Mouse (Mus musculus): Measurements from ENCODE around the gene Cacnb1.

Gene Cacnb1

DNA sequence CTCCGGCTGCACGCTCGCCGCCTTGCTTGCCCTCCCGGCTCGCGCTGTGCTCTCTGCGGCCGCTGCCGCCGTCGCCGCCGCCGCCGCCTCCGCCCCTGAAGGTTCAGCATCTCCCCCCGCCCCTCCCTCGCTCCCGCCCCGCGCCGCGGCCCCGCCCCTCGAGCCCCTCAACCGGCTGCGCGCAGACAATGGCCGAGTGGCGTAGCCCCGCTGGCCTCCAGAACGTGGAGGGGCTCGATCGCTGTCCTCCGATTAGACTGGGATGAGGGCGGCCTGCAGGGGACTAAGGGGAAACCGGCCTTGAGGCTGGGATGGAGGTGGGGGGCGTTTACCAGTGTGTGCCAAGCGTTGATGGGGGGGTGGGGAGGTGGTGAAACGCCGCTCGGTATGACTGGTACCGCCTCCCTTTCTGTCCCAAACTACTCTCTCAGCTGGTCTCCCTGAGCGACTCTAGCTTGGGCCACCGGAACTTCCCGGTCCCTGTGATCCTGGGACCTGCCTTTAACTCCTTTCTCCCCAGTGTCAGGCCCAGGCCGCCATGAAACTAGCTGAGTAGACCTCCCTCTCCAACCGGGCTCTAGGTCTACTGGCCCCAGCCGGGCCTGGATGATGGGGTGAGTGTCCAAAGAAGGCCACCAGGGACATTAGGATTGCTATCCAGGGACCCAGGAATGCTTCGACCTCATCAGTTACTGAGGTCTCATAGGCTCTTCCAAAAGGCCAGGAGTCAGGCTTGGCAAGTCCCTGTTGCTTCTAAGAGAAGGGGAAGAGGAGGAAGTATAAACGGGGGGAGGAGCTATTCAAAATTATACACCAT is at the start of gene Cacnb1:
Gene Cacnb1 (minus strand): TSS at position 480 of the 817 bp plus-strand sequence.
- TF ChIP-seq GATA4 (IDR thresholded peaks at IDR 0.05; ENCODE audit: insufficient replicate concordance, low read length): no peak

DNA sequence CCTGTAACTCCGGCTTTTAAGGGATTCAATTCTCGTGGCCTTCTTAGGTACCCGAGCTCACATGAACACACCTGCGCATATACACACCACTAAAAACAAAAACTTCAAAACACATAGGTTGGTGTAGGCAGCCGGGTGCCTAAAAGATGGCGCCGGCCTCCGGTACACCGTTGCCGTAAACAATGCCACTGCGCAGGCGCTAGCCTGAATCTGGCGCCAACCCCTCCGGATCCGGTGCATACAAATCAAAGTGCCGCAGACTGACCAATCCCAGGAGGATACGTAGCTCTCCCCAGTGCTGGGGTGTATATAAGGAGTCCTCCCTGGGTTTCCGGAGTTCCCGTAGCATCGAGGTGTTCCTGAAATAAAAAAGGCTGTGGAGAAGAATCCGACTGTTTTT is 44.4 kb upstream of the Cacnb1 start:
- no peak for TF ChIP-seq GATA4 (IDR thresholded peaks at IDR 0.05; ENCODE audit: insufficient replicate concordance, low read length)

DNA sequence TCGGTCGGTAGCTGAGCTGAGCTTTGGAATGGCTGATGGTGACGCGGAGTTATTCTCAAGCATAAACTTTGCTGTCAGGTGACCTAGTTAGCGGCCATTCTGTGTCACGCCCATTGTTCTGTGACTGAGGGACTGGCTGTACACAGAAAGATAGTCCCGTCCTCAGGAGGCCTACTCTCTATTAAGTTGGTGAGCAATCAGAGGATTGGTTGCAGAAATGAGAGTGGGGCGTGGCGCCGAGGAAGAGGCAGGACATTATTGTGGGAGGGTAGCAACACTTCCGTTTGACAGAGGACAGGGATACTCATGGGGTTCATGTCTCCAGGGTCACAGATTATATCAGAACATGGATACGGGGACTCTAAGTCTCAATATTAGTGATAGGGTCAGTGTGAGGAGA is 43.4 kb upstream of the Cacnb1 start:
- no peak for TF ChIP-seq GATA4 (IDR thresholded peaks at IDR 0.05; ENCODE audit: insufficient replicate concordance, low read length)

DNA sequence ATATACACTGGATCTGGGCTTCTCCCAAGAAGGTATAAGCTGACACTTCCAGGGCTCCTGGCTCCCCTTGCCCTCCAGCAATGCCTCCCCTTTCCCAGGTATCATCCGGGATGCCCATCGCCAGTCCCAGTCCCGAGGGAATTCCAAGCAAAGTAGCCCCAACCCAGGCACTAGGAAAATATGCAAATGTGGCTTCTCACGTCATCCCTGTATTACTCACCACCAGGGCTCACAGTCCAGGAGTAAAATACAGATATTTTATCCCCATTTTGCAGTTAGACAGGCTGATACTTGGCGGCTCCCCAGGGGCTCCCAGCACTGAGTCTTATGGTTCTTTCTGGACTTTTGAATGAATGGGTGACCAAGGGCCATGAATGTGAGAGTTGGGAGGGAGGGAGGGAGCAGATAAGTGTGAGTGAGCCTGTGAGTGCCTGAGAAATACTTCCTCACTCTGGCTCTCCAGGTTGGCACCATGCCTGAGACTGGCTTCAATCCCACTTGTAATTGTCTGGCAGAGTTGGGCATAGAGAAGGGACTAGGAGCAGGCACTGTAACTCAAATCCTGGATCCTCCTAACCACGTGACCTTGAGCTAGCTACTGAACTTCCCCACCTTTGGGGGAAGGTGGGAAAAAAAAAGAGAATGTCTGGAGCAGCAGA is 39.2 kb upstream of the Cacnb1 start:
- no peak for TF ChIP-seq GATA4 (IDR thresholded peaks at IDR 0.05; ENCODE audit: insufficient replicate concordance, low read length)

DNA sequence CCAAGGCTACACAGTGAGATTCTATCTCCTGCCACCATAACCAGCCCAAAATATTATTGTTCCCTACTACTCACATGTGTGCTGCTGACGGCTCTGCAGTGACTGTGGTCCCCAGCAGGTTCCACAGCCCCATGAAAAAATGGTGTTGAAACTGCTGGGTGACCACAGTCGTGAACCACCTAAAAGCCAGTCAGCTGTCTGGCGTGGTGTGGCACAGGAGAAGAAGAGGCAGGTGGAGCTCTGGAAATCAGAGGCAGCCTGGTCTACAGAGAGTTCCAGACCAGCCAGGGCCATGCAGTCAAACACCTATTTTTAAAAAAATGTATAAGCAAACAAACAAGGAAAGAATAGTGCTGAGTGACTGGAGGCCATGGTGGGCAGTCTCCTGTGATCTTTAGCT is 38.6 kb upstream of the Cacnb1 start:
- TF ChIP-seq GATA4 (IDR thresholded peaks at IDR 0.05; ENCODE audit: insufficient replicate concordance, low read length): no peak

DNA sequence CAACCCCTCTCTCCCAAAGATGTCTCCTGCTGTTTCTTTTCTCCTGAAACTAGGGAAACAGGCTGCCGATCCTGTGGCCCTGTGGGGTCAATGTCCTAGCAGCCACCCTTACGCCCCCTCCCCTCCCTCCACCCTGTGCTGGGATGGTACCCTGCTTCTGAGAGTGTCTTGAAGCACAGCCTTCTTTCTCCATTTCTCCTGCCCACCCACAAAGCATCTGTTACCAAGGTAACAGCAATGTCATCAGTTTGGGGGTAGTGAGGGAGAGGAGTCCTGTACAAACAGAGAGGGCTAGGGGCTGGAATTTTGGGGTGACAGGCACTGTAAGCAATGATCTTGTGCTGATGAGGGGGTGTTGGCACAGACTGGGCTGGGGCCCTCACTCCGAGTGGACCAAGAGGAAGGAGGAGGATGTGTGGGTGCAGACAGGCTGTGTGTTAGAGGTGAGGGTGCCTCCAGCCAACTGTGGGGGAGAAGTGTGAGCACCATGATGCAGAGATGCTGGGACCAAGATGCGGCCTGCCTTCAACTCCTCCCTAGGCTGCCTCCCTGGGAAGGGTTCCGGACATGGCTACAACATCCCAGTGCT is 37.4 kb upstream of the Cacnb1 start:
- TF ChIP-seq GATA4 (IDR thresholded peaks at IDR 0.05; ENCODE audit: insufficient replicate concordance, low read length): no peak

DNA sequence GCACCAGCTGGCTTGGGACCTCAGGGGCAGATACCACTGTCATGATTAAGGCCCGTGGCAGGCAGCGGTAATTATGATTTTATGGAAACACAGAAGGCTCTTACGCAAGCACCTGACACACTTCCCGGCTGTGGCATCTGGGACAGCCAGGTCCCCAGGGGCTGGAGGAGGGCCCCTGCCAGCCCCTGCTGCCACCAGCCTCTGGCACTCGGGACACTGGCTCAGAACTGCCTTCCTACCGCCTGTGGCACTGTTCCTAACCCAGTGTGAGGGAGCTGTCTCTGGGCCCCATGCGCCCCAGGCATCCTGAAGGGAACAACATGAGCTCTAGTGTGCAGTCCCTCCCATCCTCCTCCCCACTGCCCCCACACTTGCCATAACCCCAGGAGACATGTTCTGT is 36.8 kb upstream of the Cacnb1 start:
- TF ChIP-seq GATA4 (IDR thresholded peaks at IDR 0.05; ENCODE audit: insufficient replicate concordance, low read length): no peak

DNA sequence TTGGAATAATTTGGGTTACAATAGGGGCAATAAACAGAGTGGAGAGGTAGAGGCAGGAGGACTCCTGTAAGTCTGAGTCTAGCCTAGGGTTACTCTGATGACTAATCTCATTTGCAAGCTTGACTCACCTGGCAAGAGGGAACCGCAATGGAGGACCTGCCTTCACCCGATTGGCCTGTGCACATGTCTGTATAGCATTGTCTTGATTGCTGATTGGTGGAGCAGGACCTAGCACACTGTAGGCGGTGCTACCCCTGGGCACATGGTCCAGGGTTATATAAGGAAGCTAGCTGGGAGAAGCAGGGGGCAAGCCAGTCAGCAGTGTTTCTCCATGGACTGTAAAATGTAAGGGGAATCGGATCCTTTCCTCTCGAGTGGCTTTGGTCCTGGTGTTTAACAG is 35.2 kb upstream of the Cacnb1 start:
- TF ChIP-seq GATA4 (IDR thresholded peaks at IDR 0.05; ENCODE audit: insufficient replicate concordance, low read length): no peak

DNA sequence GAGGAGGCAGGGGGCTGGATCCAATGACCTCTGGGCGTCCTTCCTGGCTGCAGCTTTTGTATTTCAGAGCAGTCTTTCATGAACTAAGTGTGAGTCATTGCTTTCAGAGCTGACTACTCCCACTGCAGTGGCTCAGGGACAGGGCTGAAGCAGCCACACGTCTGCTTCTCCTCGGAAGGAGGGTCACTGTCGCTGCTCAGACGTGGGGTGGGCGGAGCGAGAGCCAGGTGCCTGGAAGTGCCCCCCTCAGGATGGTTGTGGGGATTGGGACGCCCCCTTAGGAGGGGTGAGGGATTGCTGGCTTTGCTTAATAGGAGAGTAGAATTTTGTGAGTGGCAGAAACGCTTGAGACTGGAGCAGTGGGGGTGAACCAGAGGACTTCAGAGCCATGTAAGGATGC is 34.6 kb upstream of the Cacnb1 start:
- TF ChIP-seq GATA4 (IDR thresholded peaks at IDR 0.05; ENCODE audit: insufficient replicate concordance, low read length): no peak

DNA sequence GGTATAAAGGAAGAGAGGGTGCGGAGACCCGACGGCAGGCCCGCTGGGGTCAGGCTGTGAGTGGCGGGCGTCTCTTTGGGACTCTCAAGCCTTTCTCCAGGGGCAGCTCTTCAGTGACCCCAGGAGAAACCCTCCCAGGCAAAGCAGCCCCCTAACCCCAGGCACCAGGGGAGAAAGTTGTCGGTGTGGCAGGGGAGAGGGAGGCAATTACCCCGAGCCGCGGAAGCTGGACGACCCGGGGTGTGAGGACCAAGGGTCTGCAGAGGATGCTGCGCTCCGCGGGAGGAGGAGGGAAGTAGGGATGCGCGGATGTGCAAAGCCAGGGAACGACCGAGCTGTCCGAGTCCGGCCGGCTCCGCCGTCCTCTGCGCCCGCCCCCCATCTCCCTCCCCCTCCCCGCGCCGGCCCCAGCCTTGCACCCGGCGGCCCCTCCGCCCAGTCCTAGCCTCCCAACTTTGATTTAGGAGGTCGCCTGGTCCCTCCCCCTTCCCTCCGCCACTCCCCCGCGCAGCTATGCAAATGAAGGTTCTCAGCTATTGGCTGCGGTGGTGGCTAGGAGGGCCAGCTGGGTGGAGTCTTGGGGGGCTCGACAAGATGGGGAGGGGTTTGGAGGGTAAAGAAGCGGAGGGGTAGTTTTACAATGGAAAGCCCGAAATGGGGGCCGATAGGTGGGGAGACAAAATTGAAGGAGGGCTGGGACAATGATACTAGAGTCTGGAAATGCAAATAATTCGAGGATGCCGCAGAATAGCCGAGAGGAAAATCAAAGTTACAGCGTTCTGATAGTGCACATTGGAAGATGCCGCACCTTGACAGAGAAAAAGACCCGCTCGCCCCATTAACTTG is 30.4 kb upstream of the Cacnb1 start, which contains the start of gene Stac2:
Gene Stac2 (minus strand): TSS at position 474 of the 846 bp plus-strand sequence.
- TF ChIP-seq GATA4 (IDR thresholded peaks at IDR 0.05; ENCODE audit: insufficient replicate concordance, low read length): no peak

DNA sequence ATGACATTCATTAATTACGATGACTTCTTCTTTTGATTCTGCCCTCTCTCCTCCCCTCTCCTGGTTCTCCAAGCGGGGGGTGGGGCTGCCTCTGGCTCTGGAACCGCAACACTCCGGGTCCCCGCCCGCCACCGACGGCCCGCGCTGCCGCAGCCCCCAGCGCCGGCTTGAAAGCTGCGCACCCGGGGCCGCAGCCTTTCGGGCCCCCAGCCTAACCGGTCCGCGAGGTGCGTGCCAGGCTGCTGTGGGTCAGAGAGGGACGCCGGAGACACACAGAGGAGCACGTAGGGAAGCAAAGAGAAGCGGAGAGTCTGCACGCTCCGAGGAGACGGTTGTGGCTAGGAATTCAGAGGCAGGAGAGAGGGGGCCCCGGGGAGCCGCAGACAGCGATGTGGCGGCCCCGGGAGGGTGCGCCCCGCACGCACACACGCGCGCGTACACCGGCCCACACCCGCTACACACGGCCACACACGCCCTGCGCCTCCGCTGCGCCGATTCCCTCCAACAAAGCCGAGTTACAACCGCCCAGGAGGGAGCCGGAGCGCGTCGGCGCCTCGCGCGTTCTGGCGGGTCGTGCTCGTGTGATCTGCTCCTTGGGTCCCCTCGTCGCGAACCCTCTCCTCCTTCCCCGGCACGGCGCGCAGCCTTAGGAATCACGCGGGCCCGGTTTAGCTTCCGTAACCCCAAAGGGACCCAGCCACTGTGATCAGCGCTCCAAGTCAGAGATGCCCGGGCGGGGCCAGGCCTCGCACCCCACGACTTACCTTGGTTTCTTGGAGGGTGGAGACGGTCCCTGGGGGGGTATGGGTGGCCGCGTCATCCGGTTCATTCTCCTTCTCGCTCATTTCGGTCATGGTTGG is 29.5 kb upstream of the Cacnb1 start:
- TF ChIP-seq GATA4 (IDR thresholded peaks at IDR 0.05; ENCODE audit: insufficient replicate concordance, low read length): no peak

DNA sequence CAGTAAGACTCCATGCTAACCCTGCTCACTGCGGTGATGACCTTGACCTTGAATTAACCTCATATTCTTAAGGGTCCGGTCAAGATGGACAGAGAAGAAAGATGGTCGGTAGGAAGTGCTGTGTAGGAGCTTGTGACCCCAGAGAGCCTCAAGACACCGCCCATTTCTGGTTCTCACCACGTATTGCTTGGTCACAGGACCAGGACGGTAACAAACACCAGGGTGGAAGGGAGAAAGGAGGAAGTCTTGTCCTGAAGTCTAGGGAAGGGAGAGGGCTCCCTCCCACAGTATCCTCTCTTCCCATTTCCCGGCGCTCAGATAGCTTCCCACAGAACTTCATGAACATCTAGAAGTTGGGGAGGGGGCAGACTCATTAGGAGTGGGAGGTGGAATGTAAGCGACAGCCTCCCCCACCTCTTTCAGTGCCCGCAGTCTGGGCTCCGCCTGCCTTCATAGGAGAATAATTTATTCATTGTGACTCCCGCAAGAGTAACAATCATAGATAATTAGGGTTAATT is 28.8 kb upstream of the Cacnb1 start:
- no peak for TF ChIP-seq GATA4 (IDR thresholded peaks at IDR 0.05; ENCODE audit: insufficient replicate concordance, low read length)

DNA sequence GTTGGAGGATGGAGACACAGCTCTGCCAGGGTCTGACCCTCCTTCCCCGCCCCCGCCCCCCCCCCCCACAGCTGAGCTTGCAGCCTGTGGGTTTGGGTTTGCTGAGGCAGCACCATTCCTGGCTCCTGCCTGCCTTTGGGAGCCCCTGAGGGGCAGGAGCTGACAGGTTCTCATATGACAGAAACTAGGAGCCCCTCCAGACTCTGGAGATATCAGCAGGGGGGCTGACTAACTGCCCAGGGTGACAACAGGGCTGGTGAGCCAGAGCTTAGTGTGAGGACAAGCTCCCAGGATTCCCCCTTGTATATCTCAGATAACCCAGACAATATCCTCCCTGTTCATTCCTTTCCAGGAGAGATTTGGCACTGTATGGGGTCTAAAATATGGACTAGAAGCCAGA is 28.1 kb upstream of the Cacnb1 start:
- TF ChIP-seq GATA4 (IDR thresholded peaks at IDR 0.05; ENCODE audit: insufficient replicate concordance, low read length): no peak

DNA sequence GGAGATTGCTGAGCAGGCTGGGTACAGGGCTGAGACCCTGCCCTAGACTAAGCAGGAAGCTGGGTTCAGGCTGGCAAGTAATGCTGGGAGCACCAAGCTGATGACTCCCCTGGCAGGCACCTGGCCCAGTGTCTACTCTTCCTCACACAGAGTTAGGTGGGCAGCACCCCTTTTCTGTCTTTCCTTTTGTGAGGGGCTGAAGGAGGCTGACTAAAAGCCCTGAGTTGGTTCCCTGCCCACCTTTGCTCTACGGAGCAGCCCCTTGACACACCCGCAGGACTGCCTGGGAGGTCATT is 27.6 kb upstream of the Cacnb1 start:
- no peak for TF ChIP-seq GATA4 (IDR thresholded peaks at IDR 0.05; ENCODE audit: insufficient replicate concordance, low read length)
